Mouse (Mus musculus) heart, embryonic 13.5 days (tissue): ENCODE results near the gene Them7. TPM values are rescaled to one million over a fixed set of nuclear protein-coding genes. Genes with fewer than 3 reads are reported as not detected.

Source experiments
- ATAC-seq: fragments of 200-750 bp; cut with Nextera tagmentation; 2 replicates; pipeline ENCODE4 v1.8.0; 2017; ENCODE audit warnings: moderate TSS enrichment; ENCODE audit not compliant: insufficient number of reproducible peaks, low FRiP score, low TSS enrichment; ENCODE audit errors: extremely low read depth
- H3K27ac ChIP-seq: fragments of 300-500 bp; sonication (generic); replicated peaks from 2 replicates; pipeline ENCODE4 v1.5.1; 2015; ENCODE audit warnings: moderate library complexity, mild to moderate bottlenecking, inconsistent platforms
- H3K27me3 ChIP-seq: fragments of 300-500 bp; sonication (generic); replicated peaks from 2 replicates; pipeline ENCODE4 v1.6.1; 2015; ENCODE audit warnings: mild to moderate bottlenecking, inconsistent platforms
- H3K36me3 ChIP-seq: fragments of 300-500 bp; sonication (generic); 2 replicates; pipeline ENCODE4 v1.6.1; 2015; ENCODE audit warnings: mild to moderate bottlenecking, inconsistent platforms
- H3K4me1 ChIP-seq: fragments of 300-500 bp; sonication (generic); 2 replicates; pipeline ENCODE4 v1.6.1; 2015; ENCODE audit warnings: inconsistent platforms
- H3K4me2 ChIP-seq: fragments of 300-500 bp; sonication (generic); 2 replicates; pipeline ENCODE4 v1.6.1; 2015; ENCODE audit warnings: inconsistent platforms, mild to moderate bottlenecking, moderate library complexity
- H3K4me3 ChIP-seq: fragments of 300-500 bp; sonication (generic); 2 replicates; pipeline ENCODE4 v1.5.1; 2015; ENCODE audit warnings: moderate library complexity, mild to moderate bottlenecking, inconsistent platforms
- H3K9ac ChIP-seq: fragments of 300-500 bp; sonication (generic); 2 replicates; pipeline ENCODE4 v1.6.1; 2015; ENCODE audit warnings: inconsistent platforms, mild to moderate bottlenecking, moderate library complexity
- H3K9me3 ChIP-seq: fragments of 300-500 bp; sonication (generic); 2 replicates; pipeline ENCODE4 v1.6.1; 2016; ENCODE audit warnings: inconsistent platforms
- WGBS: fragments of 180-500 bp; shearing (Covaris S2); methylation state at CpG from one replicate; pipeline ENCODE4 v1.1.7; 2015; ENCODE audit warnings: mixed read lengths; 5-methylcytosine and 5-hydroxymethylcytosine counted together
- polyA plus RNA-seq: library from polyadenylated mRNA; unstranded; fragments of >200 nt; fragmentation: Nextera tagmentation; extraction: Ambion mirVana; gene quantifications from 2 replicates; pipeline ENCODE4 v1.2.1, GENCODE M21; 2015

Gene Them7
- polyA plus RNA-seq, 1 experiment from 2014 or later = 1.2 TPM

DNA sequence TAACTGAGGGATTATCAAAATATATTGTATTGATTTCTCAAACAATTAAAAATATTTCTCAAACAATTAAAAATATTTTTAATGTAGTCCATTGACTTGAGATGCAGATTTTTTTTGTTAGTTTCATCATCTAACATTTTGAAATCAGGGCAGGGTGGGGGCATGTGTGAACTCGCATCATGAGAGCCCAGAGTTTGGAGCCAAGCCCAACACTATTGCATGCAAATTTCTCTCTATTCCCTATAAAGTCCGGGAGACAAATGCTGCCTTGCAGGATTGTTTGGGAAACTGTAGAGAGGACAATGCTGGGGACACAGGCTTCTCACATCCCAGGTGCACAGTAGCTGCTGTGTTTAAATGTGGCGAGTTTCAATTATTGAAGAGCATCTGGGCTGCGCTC lies 151.6 kb downstream of the Them7 start:
- 75% methylated on average over 4 of the region's 4 CpGs for WGBS
- Histone ChIP-seq H3K4me1 (peaks cover 4% of the 10 kb centered on the region), H3K4me3 (no peak overlapping the region), H3K36me3 (no peaks in the 10 kb centered on the region), H3K4me2 (no peak overlapping the region), H3K27ac (no peak overlapping the region), H3K9ac (no peak overlapping the region), H3K27me3 (0 out of 2 replicates have a peak, but pooled peaks cover 13% of the 10 kb centered on the region), H3K9me3 (no peaks in the 10 kb centered on the region)
- no peak for ATAC-seq

DNA sequence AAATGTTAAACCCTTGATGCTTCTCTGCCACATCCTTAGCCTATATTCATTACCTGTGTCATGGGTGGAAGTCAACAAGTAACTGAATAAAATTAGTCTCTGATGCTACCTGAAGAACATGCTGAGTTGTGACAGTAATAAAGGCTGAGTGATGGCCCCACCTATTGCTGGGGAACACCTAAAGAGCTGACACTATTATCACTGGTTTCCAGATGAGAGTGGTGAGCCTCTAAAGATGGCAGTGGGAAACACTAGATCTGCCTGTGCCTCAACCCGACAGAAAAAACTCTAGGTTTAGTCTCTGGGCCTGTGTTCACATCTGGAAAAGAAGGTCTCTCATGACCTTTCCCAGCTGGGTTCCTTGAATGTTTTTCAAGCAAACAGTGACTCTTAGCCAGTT lies 155.6 kb downstream of the Them7 start:
- H3K4me1 ChIP-seq = no peaks in the 10 kb centered on the region
- no peak overlapping the region for H3K27ac ChIP-seq
- H3K4me2 ChIP-seq = no peak overlapping the region
- H3K27me3 ChIP-seq = no peaks in the 10 kb centered on the region
- 52% methylated on average over 1 of the region's 1 CpGs for WGBS
- no peak overlapping the region for H3K9ac ChIP-seq
- ATAC-seq = no peak
- H3K36me3 ChIP-seq = peaks cover 6% of the 10 kb centered on the region
- H3K9me3 ChIP-seq = no peaks in the 10 kb centered on the region
- no peak overlapping the region for H3K4me3 ChIP-seq

DNA sequence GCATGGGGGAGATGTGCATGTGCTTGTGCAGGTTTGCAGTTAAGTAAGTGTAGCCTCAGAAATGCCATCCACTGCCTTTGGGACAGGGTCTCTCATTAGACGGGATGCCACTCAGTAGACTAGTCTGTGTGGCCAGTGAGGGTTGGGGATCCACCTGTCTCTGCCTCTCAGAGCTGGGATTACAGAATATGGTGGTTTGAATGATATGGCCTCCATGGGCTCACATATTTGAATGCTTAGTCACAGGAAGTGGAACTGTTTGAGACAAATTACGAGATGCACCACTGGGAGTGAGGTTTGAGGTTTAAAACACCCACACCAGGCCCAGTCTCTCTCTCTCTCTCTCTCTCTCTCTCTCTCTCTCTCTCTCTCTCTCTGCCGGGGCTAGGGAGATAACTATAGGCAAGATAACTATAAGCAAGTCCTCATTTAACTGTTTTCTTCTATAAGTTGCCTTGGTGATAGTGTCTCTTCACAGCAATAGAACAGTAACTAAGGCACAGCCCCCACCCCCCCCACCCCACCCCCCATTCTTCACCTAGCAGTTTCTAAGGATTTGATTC lies 156.7 kb downstream of the Them7 start:
- no peak overlapping the region for H3K4me2 ChIP-seq
- H3K4me3 ChIP-seq = no peak overlapping the region
- peaks cover 18% of the 10 kb centered on the region for H3K36me3 ChIP-seq
- no peak for ATAC-seq
- WGBS = 56% methylated on average over 3 of the region's 3 CpGs
- no peak overlapping the region for H3K27ac ChIP-seq
- H3K27me3 ChIP-seq = no peaks in the 10 kb centered on the region
- H3K4me1 ChIP-seq = no peaks in the 10 kb centered on the region
- no peaks in the 10 kb centered on the region for H3K9me3 ChIP-seq
- no peak overlapping the region for H3K9ac ChIP-seq

DNA sequence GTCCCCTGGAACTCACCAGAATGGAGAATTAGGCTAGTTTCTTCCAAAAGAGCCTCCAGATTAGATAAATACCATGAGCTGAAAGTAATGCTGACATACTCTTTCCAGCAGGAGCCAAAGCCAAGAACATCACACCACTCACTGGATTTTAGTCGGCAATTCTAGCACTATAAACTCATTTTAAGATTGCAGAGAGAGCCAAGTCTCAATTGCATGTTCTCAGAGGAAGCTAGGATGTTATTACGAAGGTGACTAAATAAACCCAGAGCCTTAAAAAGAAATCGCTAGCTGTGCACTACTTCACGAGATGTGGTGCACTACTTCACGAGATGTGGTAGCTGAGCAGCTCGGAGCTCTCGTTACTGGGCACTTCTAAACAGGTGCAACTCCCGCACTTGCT lies 158.9 kb downstream of the Them7 start:
- Histone ChIP-seq H3K9me3 (no peaks in the 10 kb centered on the region), H3K4me2 (no peak overlapping the region), H3K36me3 (peaks cover 40% of the 10 kb centered on the region), H3K4me3 (no peak overlapping the region), H3K27ac (no peak overlapping the region), H3K4me1 (no peaks in the 10 kb centered on the region), H3K27me3 (no peaks in the 10 kb centered on the region), H3K9ac (no peak overlapping the region)
- no peak for ATAC-seq
- 83% methylated on average over 8 of the region's 8 CpGs for WGBS

DNA sequence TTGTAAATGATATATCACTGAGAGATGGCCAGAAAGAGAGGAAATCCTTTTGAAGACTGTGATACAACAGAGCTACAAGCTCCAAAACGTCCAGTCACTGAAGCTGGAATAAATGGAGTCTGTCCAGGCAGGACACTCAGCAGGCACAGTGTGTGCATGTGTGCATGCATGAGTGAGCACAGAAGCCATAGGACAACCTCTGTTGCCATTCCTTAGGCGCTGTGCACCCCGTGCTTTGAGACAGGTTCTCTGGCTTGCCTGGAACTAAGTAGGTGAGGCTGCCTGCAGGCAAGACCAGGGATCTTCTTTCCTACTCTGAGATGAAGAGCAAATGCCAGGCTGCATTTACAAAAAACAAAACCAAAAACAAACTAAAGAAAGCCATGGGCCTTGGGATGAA lies 160.9 kb downstream of the Them7 start:
- Histone ChIP-seq H3K9me3 (no peaks in the 10 kb centered on the region), H3K4me1 (no peaks in the 10 kb centered on the region), H3K27ac (no peak overlapping the region), H3K9ac (no peak overlapping the region), H3K4me2 (no peak overlapping the region), H3K27me3 (no peaks in the 10 kb centered on the region), H3K36me3 (peaks cover 59% of the 10 kb centered on the region), H3K4me3 (no peak overlapping the region)
- 80% methylated on average over 3 of the region's 3 CpGs for WGBS
- ATAC-seq = no peak

DNA sequence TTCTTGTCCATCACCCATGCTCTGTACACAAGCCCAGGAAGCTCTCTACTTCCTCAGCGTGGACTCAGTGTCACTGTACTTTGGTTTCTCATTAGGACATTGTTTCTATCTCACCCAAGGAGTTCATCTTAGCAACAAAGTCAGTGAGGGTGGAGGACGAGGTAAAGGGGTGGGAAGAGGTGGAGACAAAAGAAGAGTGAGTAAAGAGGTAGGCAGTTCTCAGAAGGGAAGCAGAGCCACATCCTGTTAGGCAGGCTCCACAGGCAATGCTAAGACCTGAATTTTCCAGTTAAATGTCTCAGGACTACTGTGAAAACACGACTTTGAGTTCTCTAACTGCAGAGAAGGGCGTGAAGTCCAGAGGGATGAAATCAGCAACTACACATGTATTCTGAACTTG lies 162.3 kb downstream of the Them7 start:
- ATAC-seq = no peak
- Histone ChIP-seq H3K4me2 (no peak overlapping the region), H3K27me3 (no peaks in the 10 kb centered on the region), H3K4me1 (no peaks in the 10 kb centered on the region), H3K36me3 (peaks cover 71% of the 10 kb centered on the region), H3K4me3 (no peak overlapping the region), H3K27ac (no peak overlapping the region), H3K9me3 (no peaks in the 10 kb centered on the region), H3K9ac (no peak overlapping the region)
- 79% methylated on average over 4 of the region's 4 CpGs for WGBS

DNA sequence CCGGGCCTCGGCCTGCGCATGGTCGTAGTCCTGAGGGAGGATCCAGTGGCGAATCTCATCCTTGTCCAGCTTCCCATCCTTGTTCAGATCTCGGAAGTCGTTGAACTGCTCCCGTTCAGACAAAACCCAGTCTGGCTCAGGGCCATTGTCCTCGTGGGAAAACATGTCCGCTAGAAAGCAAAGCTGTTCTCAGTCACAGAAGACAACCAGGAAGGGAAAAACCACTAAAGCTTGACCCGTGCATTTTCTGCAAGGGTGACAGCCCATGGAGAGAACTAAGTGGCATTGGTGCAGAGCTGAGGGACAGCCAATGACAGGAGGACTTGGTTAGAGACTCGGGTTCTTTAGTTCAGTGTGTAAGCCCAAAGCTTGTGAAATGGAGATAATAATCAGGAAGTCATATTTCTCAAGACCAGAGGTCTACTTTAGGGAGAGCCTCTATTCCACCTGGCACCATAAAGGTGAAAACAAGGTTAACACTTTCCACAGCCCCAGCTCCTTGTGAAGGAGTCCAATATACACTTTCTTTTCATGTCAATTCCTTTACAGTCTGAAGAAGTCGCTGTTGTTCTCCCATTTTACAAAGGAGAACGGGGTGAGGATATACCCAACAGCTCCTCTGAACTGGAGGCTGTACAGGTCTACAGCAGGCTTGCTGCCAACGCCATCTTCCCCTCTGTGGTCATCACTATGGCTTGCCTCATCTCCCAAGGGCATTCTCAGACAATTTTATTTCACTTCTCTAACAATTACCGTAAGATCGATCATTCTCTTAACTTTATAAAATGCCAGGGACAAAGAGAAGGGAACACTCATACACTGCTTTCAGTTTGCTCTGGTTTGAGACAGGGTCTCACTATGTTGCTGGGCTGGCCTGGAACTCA lies 165.1 kb downstream of the Them7 start:
- no peak overlapping the region for H3K4me2 ChIP-seq
- peaks cover 99% of the 10 kb centered on the region for H3K36me3 ChIP-seq
- H3K27me3 ChIP-seq = no peaks in the 10 kb centered on the region
- 83% methylated on average over 17 of the region's 17 CpGs for WGBS
- H3K4me3 ChIP-seq = no peak overlapping the region
- H3K9ac ChIP-seq = no peak overlapping the region
- H3K9me3 ChIP-seq = no peaks in the 10 kb centered on the region
- H3K4me1 ChIP-seq = peaks cover 9% of the 10 kb centered on the region
- H3K27ac ChIP-seq = no peak overlapping the region
- ATAC-seq = no peak

DNA sequence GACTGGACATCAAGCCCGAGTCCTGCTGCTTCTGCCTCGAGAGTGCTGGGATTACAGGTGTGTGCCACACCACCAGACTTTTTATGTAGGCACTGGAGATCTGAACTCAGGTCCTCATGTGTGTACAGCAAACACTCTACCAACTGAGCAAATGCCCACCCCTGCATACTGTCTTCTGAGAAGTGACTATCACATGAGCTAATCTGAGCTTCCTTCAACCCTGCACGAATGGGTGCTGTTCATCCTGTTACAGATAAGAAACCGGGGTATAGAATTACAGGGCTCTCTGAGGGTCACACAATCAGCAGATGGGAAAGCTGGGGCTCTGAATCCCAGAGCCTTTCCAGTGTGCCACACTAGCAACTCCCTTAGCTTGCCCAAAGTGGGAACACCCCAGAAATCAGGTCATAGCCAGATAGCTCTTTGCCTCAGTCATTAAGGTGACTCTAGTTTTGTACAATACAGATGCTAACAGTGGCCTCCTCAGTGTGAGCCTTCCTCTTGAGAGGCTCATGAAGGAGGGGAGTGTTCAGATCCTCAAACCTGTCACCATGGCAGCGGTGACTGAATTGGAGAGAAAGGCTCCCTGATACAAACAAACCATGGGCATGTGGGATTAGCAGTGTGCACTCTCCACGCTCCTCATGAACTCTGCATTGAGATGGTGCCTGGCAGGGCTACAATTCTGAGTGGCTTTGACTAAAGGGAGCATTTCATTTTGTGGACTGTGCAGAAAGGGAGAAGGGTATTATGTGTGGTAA lies 166.7 kb downstream of the Them7 start:
- 56% methylated on average over 6 of the region's 6 CpGs for WGBS

DNA sequence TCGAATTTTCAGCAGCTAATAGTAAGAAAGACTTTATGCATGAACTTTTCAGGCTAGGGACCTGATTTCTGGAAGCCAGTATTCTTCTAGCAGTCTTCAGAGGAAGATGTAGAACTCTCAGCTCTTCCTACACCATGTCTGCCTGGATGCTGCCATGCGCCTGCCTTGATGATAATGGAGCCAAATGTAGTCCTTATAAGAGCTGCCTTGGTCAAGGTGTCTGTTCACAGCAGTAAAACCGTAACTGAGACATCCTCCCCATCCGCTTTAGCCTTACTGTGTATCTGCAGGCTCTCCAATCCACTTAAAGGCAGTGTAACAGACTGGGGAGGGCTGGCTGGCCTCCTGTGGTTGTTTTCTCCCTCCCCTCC lies 167.3 kb downstream of the Them7 start:
- 89% methylated on average over 4 of the region's 4 CpGs for WGBS
- no peak overlapping the region for H3K27ac ChIP-seq
- no peak for ATAC-seq
- H3K4me2 ChIP-seq = no peak overlapping the region
- H3K4me3 ChIP-seq = no peak overlapping the region
- H3K9me3 ChIP-seq = no peaks in the 10 kb centered on the region
- no peak overlapping the region for H3K9ac ChIP-seq
- H3K27me3 ChIP-seq = no peaks in the 10 kb centered on the region
- H3K4me1 ChIP-seq = peaks cover 25% of the 10 kb centered on the region
- peaks cover 95% of the 10 kb centered on the region for H3K36me3 ChIP-seq

More for the DNA sequence above, 166.7 kb downstream of the Them7 start:
- Histone ChIP-seq H3K27ac (no peak overlapping the region), H3K27me3 (no peaks in the 10 kb centered on the region), H3K9ac (no peak overlapping the region), H3K36me3 (peaks cover 99% of the 10 kb centered on the region), H3K4me3 (no peak overlapping the region), H3K9me3 (no peaks in the 10 kb centered on the region), H3K4me2 (no peak overlapping the region), H3K4me1 (peaks cover 19% of the 10 kb centered on the region)
- ATAC-seq = no peak

DNA sequence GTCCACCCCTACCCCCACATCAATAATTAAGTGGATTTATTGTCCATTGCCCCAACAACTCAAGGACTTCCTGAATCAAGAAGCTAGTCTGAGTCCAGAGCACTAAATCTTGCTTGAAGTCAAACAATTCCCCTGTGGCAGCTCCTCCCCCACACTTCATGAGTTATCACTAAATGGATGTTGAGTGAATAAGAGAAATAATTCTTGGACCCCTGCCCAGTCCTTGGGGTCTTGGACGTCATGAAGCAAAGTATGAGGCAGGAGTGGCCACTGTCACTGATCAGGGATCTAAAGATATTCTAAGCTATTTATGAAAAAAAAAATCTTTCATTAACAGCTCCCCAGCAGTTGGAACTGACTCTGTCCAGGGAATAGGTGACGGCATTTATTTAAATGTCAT lies 168.4 kb downstream of the Them7 start:
- 42% methylated on average over 2 of the region's 2 CpGs for WGBS
- Histone ChIP-seq H3K4me1 (peaks cover 36% of the 10 kb centered on the region), H3K27ac (no peak overlapping the region), H3K4me3 (no peak overlapping the region), H3K36me3 (peaks cover 84% of the 10 kb centered on the region), H3K9me3 (no peaks in the 10 kb centered on the region), H3K9ac (no peak overlapping the region), H3K4me2 (no peak overlapping the region), H3K27me3 (no peaks in the 10 kb centered on the region)
- no peak for ATAC-seq

DNA sequence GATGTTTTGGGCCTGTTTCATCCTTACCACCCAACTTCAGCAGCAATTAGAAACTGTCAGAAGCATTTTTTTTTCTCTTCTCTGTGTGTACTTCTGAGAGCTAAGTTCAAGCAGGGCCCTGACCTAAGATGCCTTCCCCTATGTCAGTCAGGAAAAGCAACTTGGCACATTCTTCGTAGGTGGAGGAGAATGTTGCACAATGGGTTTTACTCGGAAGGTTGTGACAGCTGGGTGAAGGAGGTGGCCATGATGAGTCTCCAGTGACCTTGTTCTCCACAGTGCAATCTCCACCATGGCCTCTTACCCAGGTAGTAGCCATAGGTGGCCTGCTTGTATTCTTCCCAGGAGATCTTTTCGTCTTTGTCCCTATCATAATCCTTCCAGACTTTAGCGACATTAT lies 170.3 kb downstream of the Them7 start:
- H3K9ac ChIP-seq = no peak overlapping the region
- H3K36me3 ChIP-seq = peaks cover 65% of the 10 kb centered on the region
- no peak overlapping the region for H3K4me2 ChIP-seq
- no peaks in the 10 kb centered on the region for H3K27me3 ChIP-seq
- no peak overlapping the region for H3K27ac ChIP-seq
- H3K9me3 ChIP-seq = no peaks in the 10 kb centered on the region
- H3K4me3 ChIP-seq = no peak overlapping the region
- 76% methylated on average over 4 of the region's 4 CpGs for WGBS
- H3K4me1 ChIP-seq = peaks cover 45% of the 10 kb centered on the region
- ATAC-seq = no peak
